ENCODE assay signal across 23 mouse cellular contexts in genomic region chr2:126545297-126545696, GRCm38 (mm10). TPM values are rescaled to one million over a fixed set of nuclear protein-coding genes. Genes with fewer than 3 reads are reported as not detected.
A peak's percentile ranks its signal among the peaks of the same experiment; 100 is the strongest.
DNase-seq lines count a peak whose midpoint lies in the region; ATAC-seq and TF ChIP-seq lines count a peak whose summit lies in the region.
"Had no signal": no experiment of that assay in that cellular context is flagged by ENCODE, and none has a peak within 500 bp of the region (broad histone marks: within the 10 kb centered on the region; RNA-seq: fewer than 3 reads in every experiment).

No protein-coding gene starts in this region.

- no peaks in the 10 kb centered on the region for H3K27me3 ChIP-seq in kidney, embryonic 15.5 days
- no peaks in the 10 kb centered on the region for H3K27me3 ChIP-seq in liver, embryonic 13.5 days
- no peaks in the 10 kb centered on the region for H3K27me3 ChIP-seq in liver, postnatal 0 days (ENCODE audit: insufficient read depth, low read length)
- no peaks in the 10 kb centered on the region for H3K27me3 ChIP-seq in hindbrain, embryonic 13.5 days

- no peak overlapping the region for H3K4me3 ChIP-seq in kidney, embryonic 15.5 days (replicated peaks)
- no peak overlapping the region for H3K4me3 ChIP-seq in liver, embryonic 13.5 days (replicated peaks)
- H3K4me3 ChIP-seq in liver, postnatal 0 days (ENCODE audit: low read depth, low read length): no peak overlapping the region
- no peak overlapping the region for H3K4me3 ChIP-seq in hindbrain, embryonic 13.5 days
- H3K4me3 ChIP-seq: embryonic facial prominence, embryonic 12.5 days; embryonic facial prominence, embryonic 15.5 days; gastrocnemius, adult 2 months; hindbrain, embryonic 12.5 days had no signal

- H3K4me1 ChIP-seq in kidney, embryonic 15.5 days: no peaks in the 10 kb centered on the region
- H3K4me1 ChIP-seq in liver, embryonic 13.5 days (replicated peaks): no peaks in the 10 kb centered on the region
- H3K4me1 ChIP-seq in liver, postnatal 0 days (ENCODE audit: insufficient read depth): no peaks in the 10 kb centered on the region; the same call in none of the 2 replicates
- no peaks in the 10 kb centered on the region for H3K4me1 ChIP-seq in hindbrain, embryonic 13.5 days (replicated peaks)
- H3K4me1 ChIP-seq: embryonic facial prominence, embryonic 12.5 days; embryonic facial prominence, embryonic 15.5 days; hindbrain, embryonic 12.5 days had no signal

- TF ChIP-seq CTCF in liver, postnatal 0 days (IDR thresholded peaks at IDR 0.05; ENCODE audit: low read depth): no peak

- H3K36me3 ChIP-seq in kidney, embryonic 15.5 days: no peaks in the 10 kb centered on the region
- H3K36me3 ChIP-seq in liver, embryonic 13.5 days: no peaks in the 10 kb centered on the region
- H3K36me3 ChIP-seq in liver, postnatal 0 days (replicated peaks; ENCODE audit: insufficient read depth, low read length): no peaks in the 10 kb centered on the region
- H3K36me3 ChIP-seq in hindbrain, embryonic 13.5 days: no peaks in the 10 kb centered on the region
- H3K36me3 ChIP-seq: embryonic facial prominence, embryonic 12.5 days; embryonic facial prominence, embryonic 15.5 days; hindbrain, embryonic 12.5 days had no signal

- no peak overlapping the region for H3K27ac ChIP-seq in kidney, embryonic 15.5 days
- H3K27ac ChIP-seq in liver, embryonic 13.5 days: no peak overlapping the region
- peak overlapping the region; percentile 56 for H3K27ac ChIP-seq in liver, postnatal 0 days (ENCODE audit: low read depth)
- H3K27ac ChIP-seq in hindbrain, embryonic 13.5 days: no peak overlapping the region
- H3K27ac ChIP-seq: embryonic facial prominence, embryonic 12.5 days; embryonic facial prominence, embryonic 15.5 days; gastrocnemius, adult 2 months; hindbrain, embryonic 12.5 days had no signal

- 79% methylated on average over 5 of the region's 5 CpGs for WGBS in kidney, embryonic 15.5 days
- WGBS in liver, embryonic 13.5 days (ENCODE audit: insufficient replicate concordance): 53% methylated on average over 5 of the region's 5 CpGs
- 58% methylated on average over 5 of the region's 5 CpGs for WGBS in liver, postnatal 0 days (ENCODE audit: insufficient replicate concordance)
- 72% methylated on average over 5 of the region's 5 CpGs for WGBS in hindbrain, embryonic 13.5 days

- no peak overlapping the region for H3K4me2 ChIP-seq in kidney, embryonic 15.5 days
- no peak overlapping the region for H3K4me2 ChIP-seq in liver, embryonic 13.5 days
- H3K4me2 ChIP-seq in liver, postnatal 0 days (ENCODE audit: low read depth, low read length): peak overlapping the region; percentile 29; the same call in 1 of the 2 replicates
- no peak overlapping the region for H3K4me2 ChIP-seq in hindbrain, embryonic 13.5 days
- H3K4me2 ChIP-seq: embryonic facial prominence, embryonic 12.5 days; embryonic facial prominence, embryonic 15.5 days; heart, embryonic 11.5 days; hindbrain, embryonic 12.5 days had no signal

- H3K9ac ChIP-seq in kidney, embryonic 15.5 days: no peak overlapping the region
- no peak overlapping the region for H3K9ac ChIP-seq in liver, embryonic 13.5 days
- no peak overlapping the region for H3K9ac ChIP-seq in liver, postnatal 0 days (replicated peaks)
- no peak overlapping the region for H3K9ac ChIP-seq in hindbrain, embryonic 13.5 days
- H3K9ac ChIP-seq: embryonic facial prominence, embryonic 12.5 days; embryonic facial prominence, embryonic 15.5 days; forebrain, postnatal 0 days; hindbrain, embryonic 12.5 days had no signal

- no peaks in the 10 kb centered on the region for H3K9me3 ChIP-seq in kidney, embryonic 15.5 days (replicated peaks)
- H3K9me3 ChIP-seq in liver, embryonic 13.5 days (replicated peaks): no peaks in the 10 kb centered on the region
- no peaks in the 10 kb centered on the region for H3K9me3 ChIP-seq in liver, postnatal 0 days (ENCODE audit: low read length)
- no peaks in the 10 kb centered on the region for H3K9me3 ChIP-seq in hindbrain, embryonic 13.5 days
- H3K9me3 ChIP-seq: embryonic facial prominence, embryonic 12.5 days; embryonic facial prominence, embryonic 15.5 days; hindbrain, embryonic 12.5 days had no signal

- DNase-seq in kidney, adult 9 months: peak; percentile 86
- no peak for DNase-seq in liver, embryonic 13.5 days
- DNase-seq in liver: no peak
- DNase-seq in liver, postnatal 0 days: no peak
- DNase-seq: adrenal gland, adult 2 months; adrenal gland, postnatal 14 days; cerebellum, adult 11 months; cerebellum, adult 2 months; cerebellum, adult 9-11 months; cerebellum, postnatal 25 days; forebrain, postnatal 0 days; gastrocnemius, adult 2 months; gastrocnemius, postnatal 14 days; heart, adult 11 months had no signal

- peak; percentile 62; the same call in 1 of the 2 replicates for TF ChIP-seq EP300 in liver, postnatal 0 days (IDR thresholded peaks at IDR 0.05; ENCODE audit: low read depth)

- no peak for ATAC-seq in kidney, embryonic 15.5 days (replicated peaks; ENCODE audit: low FRiP score)
- ATAC-seq in liver, embryonic 13.5 days (ENCODE audit: low read depth): 0 out of 2 replicates have a peak, but pooled peaks have one; percentile 34
- ATAC-seq in liver, postnatal 0 days: peak; percentile 78
- no peak for ATAC-seq in hindbrain, embryonic 13.5 days (ENCODE audit: low FRiP score)
- ATAC-seq: CD4-positive, CD25-positive, alpha-beta regulatory T cell, adult 4 months; forebrain, embryonic 14.5 days; forebrain, postnatal 0 days had no signal

RNA-seq across cellular contexts. Expression of gene Slc27a2, which starts 6.9 kb away (rescaled TPM):
- polyA plus RNA-seq in kidney, embryonic 15.5 days (2015; fragmentation: Nextera tagmentation; extraction: Ambion mirVana): 32.9 and 35.3 TPM in 2 replicates
- 63.7 and 72.8 TPM in 2 replicates for polyA plus RNA-seq in liver, embryonic 13.5 days (2015; fragmentation: Nextera tagmentation; extraction: Ambion mirVana)
- 1,036 and 1,041 TPM in 2 replicates for polyA plus RNA-seq in liver, postnatal 0 days (2015; fragmentation: Nextera tagmentation; extraction: Ambion mirVana)
- 6.4 and 6.7 TPM in 2 replicates for polyA plus RNA-seq in hindbrain, embryonic 13.5 days (2015; fragmentation: Nextera tagmentation; extraction: Ambion mirVana)
- polyA plus RNA-seq: C2C12; CD4-positive, CD25-positive, alpha-beta regulatory T cell, adult 4 months had no signal

RNA-seq across cellular contexts. Expression of gene Atp8b4, which starts 44.8 kb away (rescaled TPM):
- polyA plus RNA-seq in kidney, embryonic 15.5 days (2015; fragmentation: Nextera tagmentation; extraction: Ambion mirVana): 0.18 and 0.54 TPM in 2 replicates
- 4.1 and 4.6 TPM in 2 replicates for polyA plus RNA-seq in liver, embryonic 13.5 days (2015; fragmentation: Nextera tagmentation; extraction: Ambion mirVana)
- 3.4 and 5.2 TPM in 2 replicates for polyA plus RNA-seq in liver, postnatal 0 days (2015; fragmentation: Nextera tagmentation; extraction: Ambion mirVana)
- polyA plus RNA-seq in hindbrain, embryonic 13.5 days (2015; fragmentation: Nextera tagmentation; extraction: Ambion mirVana): 0.06 and 0.19 TPM in 2 replicates

Comparison
In these comparisons a context has a peak if more than half of its experiments do, and no peak if none do; other contexts are left out.
1. RNA of gene Slc27a2, which starts 6.9 kb away (polyA plus RNA-seq): 1,036 to 1,041 TPM in liver, postnatal 0 days; 63.7 to 72.8 TPM in liver, embryonic 13.5 days, 32.9 to 35.3 TPM in kidney, embryonic 15.5 days and 6.4 to 6.7 TPM in hindbrain, embryonic 13.5 days; every median in the first group is over 10 times any median in the second.
2. ATAC-seq: peak in liver, embryonic 13.5 days (single experiment) and liver, postnatal 0 days (single experiment); none in kidney, embryonic 15.5 days (single experiment) and hindbrain, embryonic 13.5 days (single experiment).